Mouse (Mus musculus) ES-E14 (cell line): ENCODE results near the gene Bnc2.

Source experiments
- CHD2 ChIP-seq: IDR thresholded peaks from 2 replicates; pipeline ENCODE4 v1.6.1; 2014; ENCODE audit warnings: mild to moderate bottlenecking, low read depth, low read length, inconsistent platforms
- MAFK ChIP-seq: IDR thresholded peaks from 2 replicates; pipeline ENCODE4 v1.6.1; 2014; ENCODE audit warnings: mild to moderate bottlenecking, low read depth, low read length, inconsistent platforms; ENCODE audit not compliant: insufficient read depth
- ZNF384 ChIP-seq: IDR thresholded peaks from 2 replicates; pipeline ENCODE4 v1.6.1; 2012; ENCODE audit warnings: low read depth, low read length, inconsistent platforms

- TF ChIP-seq MAFK (no peak), CHD2 (peak; percentile 63), ZNF384 (0 out of 2 replicates have a peak, but pooled peaks have one; percentile 6)
Measured at GRCm38 (mm10) chr4:84662228-84663065, 12.6 kb downstream of the Bnc2 start.
